Mouse (Mus musculus): ENCODE data around the gene Trak1. TPM values are rescaled to one million over a fixed set of nuclear protein-coding genes. Genes with fewer than 3 reads are reported as not detected.
A peak's percentile ranks its signal among the peaks of the same experiment; 100 is the strongest.

Trak1 gene
- polyA plus RNA-seq (2012; rRNA removed), result 31.0 and 43.6 TPM in 2 replicates

DNA sequence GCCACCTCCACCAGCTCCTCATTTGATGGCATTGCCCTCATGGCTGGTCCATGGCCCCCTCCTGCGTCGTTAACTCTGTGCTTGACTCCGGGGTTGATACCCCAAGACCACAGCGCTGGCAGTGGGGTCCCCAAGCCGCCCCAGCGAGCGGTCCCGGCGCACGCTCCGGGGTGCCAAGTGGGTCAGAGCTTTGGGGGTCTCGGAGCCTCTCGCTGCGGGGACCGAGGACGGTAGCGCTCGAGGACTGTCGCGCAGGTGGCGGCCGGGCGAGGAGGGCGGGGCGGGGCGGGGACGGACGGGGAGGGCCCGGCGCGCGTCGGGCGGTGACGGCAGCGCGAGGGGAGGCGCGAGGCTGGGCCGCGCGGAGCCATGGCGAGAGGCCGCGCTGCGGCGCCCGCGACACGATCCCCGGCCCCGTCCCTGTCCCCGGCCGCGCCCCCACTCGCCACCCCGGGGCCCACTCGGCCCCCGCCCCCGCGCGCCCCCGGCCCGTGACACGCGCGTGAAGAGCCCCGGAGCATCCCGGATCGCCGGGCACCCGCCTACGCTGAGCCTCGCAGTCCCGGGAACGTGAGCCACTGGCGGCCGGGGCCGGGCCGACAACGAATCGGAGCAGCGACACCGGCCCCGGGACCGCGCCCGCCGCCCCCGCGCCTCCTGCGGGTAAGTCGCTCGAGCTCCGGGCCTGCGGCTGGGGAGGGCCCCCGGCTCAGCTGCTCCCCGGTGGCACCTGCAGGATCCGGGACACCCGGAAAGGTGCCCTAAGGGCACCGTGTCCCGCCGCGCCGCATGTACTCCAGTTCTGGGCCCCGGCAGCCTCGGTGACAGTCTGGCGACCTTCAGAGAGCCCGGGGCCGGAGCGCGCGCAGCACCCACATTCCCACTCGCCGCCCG, at the start of gene Trak1:
TSS of gene Trak1 (plus strand) at position 332 of the 894 bp plus-strand sequence.
- under 1% methylated on average over 92 of the region's 116 CpGs for WGBS
- H3K27ac ChIP-seq (ENCODE audit: insufficient read depth, low read length), result peak within 1 kb of the TSS; percentile 90
- H3K4me3 ChIP-seq (ENCODE audit: extremely low read depth, insufficient read depth, insufficient read length), result peak within 1 kb of the TSS; percentile 62
- H3K36me3 ChIP-seq (ENCODE audit: control insufficient read depth, insufficient read depth, low read length), result no peaks in the 10 kb centered on the region
- peak; percentile 33 to 67 for DNase-seq (ENCODE audit: low read depth in 1 of 2, low spot score in 2 of 2)
- TF ChIP-seq POLR2A (IDR thresholded peaks at IDR 0.05; ENCODE audit: low read depth, low read length) (peak; percentile 66; the same call in 1 of the 2 replicates), CTCF (IDR thresholded peaks at IDR 0.05; ENCODE audit: extremely low read depth, insufficient read depth, insufficient read length, insufficient replicate concordance) (no peak)
- H3K4me1 ChIP-seq (ENCODE audit: control insufficient read depth, insufficient read depth, insufficient read length), result peaks cover 33% of the 10 kb centered on the region; the same call in 1 of the 2 replicates
- no peaks in the 10 kb centered on the region for H3K27me3 ChIP-seq (ENCODE audit: control insufficient read depth, insufficient read depth, low read length)

GRCm38 (mm10) chr9:121247956-121248775, 49.1 kb upstream of the Trak1 start:
- TF ChIP-seq CTCF (IDR thresholded peaks at IDR 0.05; ENCODE audit: extremely low read depth, insufficient read depth, insufficient read length, insufficient replicate concordance), result peak; percentile 66; the same call in 1 of the 2 replicates
- no peak for TF ChIP-seq POLR2A (IDR thresholded peaks at IDR 0.05; ENCODE audit: low read depth, low read length)

DNA sequence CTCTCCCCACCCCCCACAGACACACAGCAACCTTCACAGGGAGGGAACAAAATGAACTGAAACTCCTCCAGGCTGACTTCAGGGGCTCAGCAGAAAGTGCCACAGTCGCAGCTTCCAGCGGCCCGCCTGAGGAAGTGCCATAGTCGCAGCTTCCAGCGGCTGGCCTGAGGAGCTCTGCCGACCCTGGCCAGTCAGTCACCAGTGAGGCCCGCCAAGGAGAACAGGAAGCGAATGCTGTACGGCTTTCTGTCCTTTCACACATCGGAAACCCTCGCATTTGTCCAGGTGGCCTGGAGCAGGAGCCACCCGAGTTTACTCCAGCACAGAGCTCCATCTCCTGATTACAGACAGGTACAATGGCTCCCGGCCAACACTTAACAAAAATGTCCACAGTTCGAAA, 47.5 kb upstream of the Trak1 start:
- TF ChIP-seq CTCF (IDR thresholded peaks at IDR 0.05; ENCODE audit: extremely low read depth, insufficient read depth, insufficient read length, insufficient replicate concordance) (no peak), POLR2A (IDR thresholded peaks at IDR 0.05; ENCODE audit: low read depth, low read length) (no peak)
- Histone ChIP-seq H3K27ac (ENCODE audit: insufficient read depth, low read length) (no peak overlapping the region), H3K27me3 (ENCODE audit: control insufficient read depth, insufficient read depth, low read length) (no peaks in the 10 kb centered on the region), H3K4me3 (ENCODE audit: extremely low read depth, insufficient read depth, insufficient read length) (no peak overlapping the region), H3K4me1 (ENCODE audit: control insufficient read depth, insufficient read depth, insufficient read length) (no peaks in the 10 kb centered on the region), H3K36me3 (ENCODE audit: control insufficient read depth, insufficient read depth, low read length) (no peaks in the 10 kb centered on the region)
- WGBS, result 19% methylated on average over 14 of the region's 14 CpGs
- DNase-seq (ENCODE audit: low read depth in 1 of 2, low spot score in 2 of 2), result no peak

More at GRCm38 (mm10) chr9:121247956-121248775, 49.1 kb upstream of the Trak1 start:
- Histone ChIP-seq H3K27ac (ENCODE audit: insufficient read depth, low read length) (no peak overlapping the region), H3K4me3 (ENCODE audit: extremely low read depth, insufficient read depth, insufficient read length) (no peak overlapping the region), H3K36me3 (ENCODE audit: control insufficient read depth, insufficient read depth, low read length) (no peaks in the 10 kb centered on the region), H3K27me3 (ENCODE audit: control insufficient read depth, insufficient read depth, low read length) (no peaks in the 10 kb centered on the region), H3K4me1 (ENCODE audit: control insufficient read depth, insufficient read depth, insufficient read length) (no peaks in the 10 kb centered on the region)
- 60% methylated on average over 12 of the region's 12 CpGs for WGBS
- peak; percentile 63 to 77 for DNase-seq (ENCODE audit: low read depth in 1 of 2, low spot score in 2 of 2)

DNA sequence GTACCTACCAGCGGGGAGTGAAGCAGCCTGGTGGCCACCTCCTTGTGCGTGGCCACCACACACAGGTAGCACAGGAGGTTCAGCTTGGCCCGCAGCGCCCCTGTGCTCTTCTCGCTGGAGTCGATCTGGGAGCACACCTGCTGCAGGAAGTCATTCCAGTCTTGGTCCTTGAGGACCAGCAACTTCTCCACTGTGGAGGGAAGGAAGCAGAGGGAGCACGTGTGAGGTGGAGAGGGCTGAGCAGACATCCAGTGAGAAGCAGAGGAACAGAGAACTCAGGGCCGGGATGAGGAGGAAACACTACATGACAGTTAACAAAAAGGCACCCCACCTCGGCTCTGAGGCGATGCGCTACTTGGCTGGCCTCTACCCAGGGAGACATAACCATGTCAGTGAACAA, 46.4 kb upstream of the Trak1 start:
- WGBS, result 93% methylated on average over 11 of the region's 11 CpGs
- Histone ChIP-seq H3K27ac (ENCODE audit: insufficient read depth, low read length) (no peak overlapping the region), H3K4me3 (ENCODE audit: extremely low read depth, insufficient read depth, insufficient read length) (no peak overlapping the region), H3K4me1 (ENCODE audit: control insufficient read depth, insufficient read depth, insufficient read length) (no peaks in the 10 kb centered on the region), H3K36me3 (ENCODE audit: control insufficient read depth, insufficient read depth, low read length) (no peaks in the 10 kb centered on the region), H3K27me3 (ENCODE audit: control insufficient read depth, insufficient read depth, low read length) (no peaks in the 10 kb centered on the region)
- no peak for TF ChIP-seq CTCF (IDR thresholded peaks at IDR 0.05; ENCODE audit: extremely low read depth, insufficient read depth, insufficient read length, insufficient replicate concordance)
- no peak for DNase-seq (ENCODE audit: low read depth in 1 of 2, low spot score in 2 of 2)

- no peak for TF ChIP-seq POLR2A (IDR thresholded peaks at IDR 0.05; ENCODE audit: low read depth, low read length)
- no peak for TF ChIP-seq CTCF (IDR thresholded peaks at IDR 0.05; ENCODE audit: extremely low read depth, insufficient read depth, insufficient read length, insufficient replicate concordance)
- no peaks in the 10 kb centered on the region for H3K27me3 ChIP-seq (ENCODE audit: control insufficient read depth, insufficient read depth, low read length)
- DNase-seq (ENCODE audit: low read depth in 1 of 2, low spot score in 2 of 2), result no peak
- H3K36me3 ChIP-seq (ENCODE audit: control insufficient read depth, insufficient read depth, low read length), result no peaks in the 10 kb centered on the region
- no peaks in the 10 kb centered on the region for H3K4me1 ChIP-seq (ENCODE audit: control insufficient read depth, insufficient read depth, insufficient read length)
- no peak overlapping the region for H3K4me3 ChIP-seq (ENCODE audit: extremely low read depth, insufficient read depth, insufficient read length)
- WGBS, result 73% methylated on average over 2 of the region's 2 CpGs
- H3K27ac ChIP-seq (ENCODE audit: insufficient read depth, low read length), result no peak overlapping the region
These were observed 43.3 kb upstream of the Trak1 start for GRCm38 (mm10) chr9:121253983-121254382.

GRCm38 (mm10) chr9:121254761-121255160, 42.5 kb upstream of the Trak1 start:
- no peak for TF ChIP-seq CTCF (IDR thresholded peaks at IDR 0.05; ENCODE audit: extremely low read depth, insufficient read depth, insufficient read length, insufficient replicate concordance)
- no peak for TF ChIP-seq POLR2A (IDR thresholded peaks at IDR 0.05; ENCODE audit: low read depth, low read length)
- WGBS, result 91% methylated on average over 13 of the region's 13 CpGs
- Histone ChIP-seq H3K4me3 (ENCODE audit: extremely low read depth, insufficient read depth, insufficient read length) (no peak overlapping the region), H3K27ac (ENCODE audit: insufficient read depth, low read length) (no peak overlapping the region), H3K36me3 (ENCODE audit: control insufficient read depth, insufficient read depth, low read length) (no peaks in the 10 kb centered on the region), H3K4me1 (ENCODE audit: control insufficient read depth, insufficient read depth, insufficient read length) (no peaks in the 10 kb centered on the region), H3K27me3 (ENCODE audit: control insufficient read depth, insufficient read depth, low read length) (no peaks in the 10 kb centered on the region)
- no peak for DNase-seq (ENCODE audit: low read depth in 1 of 2, low spot score in 2 of 2)
